9 mouse cellular contexts compared by ENCODE assay signal in the genomic region with DNA sequence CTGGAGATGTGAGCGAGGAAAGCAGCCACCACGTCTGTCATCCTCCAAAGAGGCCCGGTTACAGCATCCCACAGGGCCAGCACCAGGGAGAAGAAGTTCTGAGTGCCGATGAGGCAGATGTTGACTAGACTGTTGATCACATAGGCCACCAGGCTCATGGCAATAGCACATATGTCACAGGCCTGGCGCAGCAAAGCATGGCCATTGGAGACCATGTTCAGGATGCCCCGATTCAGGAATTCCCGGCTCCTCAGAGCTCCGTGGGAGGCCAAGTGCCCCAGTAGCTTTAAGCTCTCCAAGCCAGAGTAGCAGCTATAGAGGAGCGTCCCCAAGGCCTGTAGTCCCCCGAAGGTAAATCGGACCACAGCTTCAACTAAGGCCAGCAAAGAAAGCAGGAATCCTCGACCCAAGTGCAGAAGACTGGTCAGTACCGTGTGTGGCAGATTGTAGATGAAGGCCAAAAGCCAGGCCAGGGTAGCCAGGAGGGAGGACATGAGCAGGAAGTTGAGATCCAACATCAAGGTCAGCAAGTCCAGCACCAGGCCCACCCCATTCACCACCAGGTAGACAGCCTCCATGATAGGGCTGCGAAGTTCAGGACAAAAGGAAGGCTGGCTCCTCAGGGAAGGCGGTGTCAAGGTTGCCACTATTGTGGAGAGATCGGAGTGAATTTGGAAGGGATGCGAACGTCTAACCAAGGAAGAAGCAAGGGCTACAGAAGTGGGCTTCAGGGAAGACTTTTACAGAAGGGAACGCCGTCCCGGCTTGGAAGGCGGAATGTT. TPM values are rescaled to one million over a fixed set of nuclear protein-coding genes. Genes with fewer than 3 reads are reported as not detected.
DNase-seq lines count a peak whose midpoint lies in the region; ATAC-seq and TF ChIP-seq lines count a peak whose summit lies in the region.
"Not testable (repeated sequence)": the region's sequence is repeated elsewhere in the genome, so short reads cannot be mapped to it uniquely, and the experiment has no call there.
"Had no signal": no experiment of that assay in that cellular context is flagged by ENCODE, and none has a peak within 500 bp of the region (broad histone marks: within the 10 kb centered on the region; RNA-seq: fewer than 3 reads in every experiment).

A gene (minus strand): TSS at position 731 of the 782 bp plus-strand sequence.

- not testable (repeated sequence) for TF ChIP-seq POLR2A in ES-Bruce4 (IDR thresholded peaks at IDR 0.05; ENCODE audit: insufficient read depth, low read length); thymus, adult 2 months (IDR thresholded peaks at IDR 0.05; ENCODE audit: control insufficient read depth, extremely low read depth, insufficient read depth, low read length, poor library complexity)

- not testable (repeated sequence) for TF ChIP-seq EP300 in ES-Bruce4 (IDR thresholded peaks at IDR 0.05; ENCODE audit: insufficient read depth, low read depth, low read length)

- not testable (repeated sequence) for H3K27ac ChIP-seq in ES-Bruce4 (ENCODE audit: insufficient read depth, low read length); hindbrain, postnatal 0 days; liver, embryonic 11.5 days (ENCODE audit: low read depth, low read length); thymus, adult 2 months (ENCODE audit: control insufficient read depth, insufficient read depth, low read length)

- peak within 1 kb of the TSS; percentile 25; the same call in 1 of the 2 replicates for H3K4me3 ChIP-seq in ES-Bruce4 (ENCODE audit: low read depth, low read length)
- H3K4me3 ChIP-seq in hindbrain, postnatal 0 days (ENCODE audit: low read length); liver, embryonic 11.5 days (ENCODE audit: low read depth, low read length); thymus, adult 2 months (ENCODE audit: control insufficient read depth, insufficient read depth, low read length): not testable (repeated sequence)

- not testable (repeated sequence) for H3K36me3 ChIP-seq in ES-Bruce4 (ENCODE audit: control insufficient read depth, insufficient read depth, low read length, poor library complexity, severe bottlenecking); hindbrain, postnatal 0 days (ENCODE audit: insufficient read depth, low read length); liver, embryonic 11.5 days (ENCODE audit: control insufficient read depth, insufficient read depth, low read length); thymus, adult 2 months (ENCODE audit: control insufficient read depth, insufficient read depth, low read length)

- not testable (repeated sequence) for H3K4me1 ChIP-seq in ES-Bruce4 (ENCODE audit: control insufficient read depth, insufficient read depth, low read length); hindbrain, postnatal 0 days (ENCODE audit: insufficient read depth, low read length); liver, embryonic 11.5 days (replicated peaks; ENCODE audit: control insufficient read depth, insufficient read depth, low read length); thymus, adult 2 months (replicated peaks; ENCODE audit: control insufficient read depth, insufficient read depth, low read length)

- not testable (repeated sequence) for H3K4me2 ChIP-seq in hindbrain, postnatal 0 days (ENCODE audit: low read depth, low read length); liver, embryonic 11.5 days

- H3K9me3 ChIP-seq in ES-Bruce4 (replicated peaks; ENCODE audit: control insufficient read depth, insufficient read depth, low read length, poor library complexity, severe bottlenecking); hindbrain, postnatal 0 days (ENCODE audit: low read length); liver, embryonic 11.5 days (ENCODE audit: control insufficient read depth, low read length): not testable (repeated sequence)

- not testable (repeated sequence) for TF ChIP-seq CTCF in ES-Bruce4 (IDR thresholded peaks at IDR 0.05; ENCODE audit: low read depth, low read length); hindbrain, postnatal 0 days (IDR thresholded peaks at IDR 0.05; ENCODE audit: low read depth); thymus, adult 2 months (IDR thresholded peaks at IDR 0.05; ENCODE audit: borderline replicate concordance, control insufficient read depth, extremely low read depth, insufficient read depth, low read length, poor library complexity)

- H3K27me3 ChIP-seq in ES-Bruce4 (ENCODE audit: control insufficient read depth, insufficient read depth, low read length, poor library complexity, severe bottlenecking); hindbrain, postnatal 0 days (ENCODE audit: insufficient read depth, low read length); liver, embryonic 11.5 days (replicated peaks; ENCODE audit: control insufficient read depth, insufficient read depth, low read length); thymus, adult 2 months (ENCODE audit: control insufficient read depth, insufficient read depth, low read length): not testable (repeated sequence)

- DNase-seq in adrenal gland, postnatal 4 days (ENCODE audit: low spot score in 2 of 2); hindbrain, postnatal 0 days (ENCODE audit: low spot score); liver, embryonic 11.5 days (ENCODE audit: low spot score); thymus, adult 2 months: not testable (repeated sequence)

- 89% methylated on average over 16 of the region's 22 CpGs for WGBS in hindbrain, postnatal 0 days
- WGBS in liver, embryonic 11.5 days, result 94% methylated on average over 18 of the region's 22 CpGs
- 96% methylated on average over 18 of the region's 22 CpGs for WGBS in thymus, adult 2 months

- not testable (repeated sequence) for H3K9ac ChIP-seq in ES-Bruce4 (ENCODE audit: low read depth, poor library complexity, severe bottlenecking); hindbrain, postnatal 0 days (replicated peaks; ENCODE audit: low read length); liver, embryonic 11.5 days (ENCODE audit: low read depth, low read length)

- ATAC-seq in erythroblast, adult 5-6 weeks (replicated peaks; ENCODE audit: low FRiP score, poor library complexity, severe bottlenecking), result peak; percentile 70
- ATAC-seq in granulocyte monocyte progenitor cell, adult 5-6 weeks (replicated peaks; ENCODE audit: poor library complexity, severe bottlenecking), result peak; percentile 20; the same call in 1 of the 2 replicates
- 0 out of 2 replicates have a peak, but pooled peaks have one; percentile 27 for ATAC-seq in hindbrain, postnatal 0 days
- 0 out of 2 replicates have a peak, but pooled peaks have one; percentile 26 for ATAC-seq in liver, embryonic 11.5 days (replicated peaks; ENCODE audit: low FRiP score)
- ATAC-seq in monocyte, adult 5-6 weeks (replicated peaks; ENCODE audit: insufficient number of reproducible peaks, low FRiP score, low TSS enrichment, poor library complexity, severe bottlenecking), result 0 out of 2 replicates have a peak, but pooled peaks have one; percentile 15

RNA-seq across cellular contexts. Expression of the gene that starts here (rescaled TPM):
- polyA plus RNA-seq in ES-Bruce4 (2011; ENCODE audit: insufficient read depth, insufficient read length, low read depth, missing spikeins), result 6.9 and 8.4 TPM in 2 replicates
- 10 to 100 TPM; 10.2 to 10.6 TPM for total RNA-seq in adrenal gland, postnatal 4 days (2021)
- total RNA-seq in erythroblast, adult 5-6 weeks (2015; ENCODE audit: low replicate concordance), result not detected in 2 replicates
- total RNA-seq in erythroblast, adult 5-6 weeks (2017; ENCODE audit: low replicate concordance), result not detected in 2 replicates
- 0.60 TPM in 1 of 2 replicates, not detected in the other for total RNA-seq in granulocyte monocyte progenitor cell, adult 5-6 weeks (2014; fragmentation: Nextera tagmentation)
- total RNA-seq in granulocyte monocyte progenitor cell, adult 5-6 weeks (2017), result not detected in 2 replicates
- total RNA-seq in hindbrain, postnatal 0 days (2014; rRNA removed), result not detected in 2 replicates
- 0.21 and 0.29 TPM in 2 replicates for polyA plus RNA-seq in hindbrain, postnatal 0 days (2015; fragmentation: Nextera tagmentation; extraction: Ambion mirVana)
- polyA plus RNA-seq in liver, embryonic 11.5 days (2014; fragmentation: Nextera tagmentation; extraction: Ambion mirVana), result 0.12 and 0.23 TPM in 2 replicates
- not detected in 3 replicates for total RNA-seq in monocyte, adult 5-6 weeks (2017)
- polyA plus RNA-seq in thymus, adult 2 months (2012; rRNA removed), result 0.18 and 11.9 TPM in 2 replicates
- total RNA-seq: forebrain, postnatal 0 days had no signal

Comparison
In these comparisons a context has a peak if more than half of its experiments do, and no peak if none do; other contexts are left out.
1. RNA of the gene that starts here (total RNA-seq): 10.2 to 10.6 TPM in adrenal gland, postnatal 4 days; 0.60 TPM in granulocyte monocyte progenitor cell, adult 5-6 weeks, not detected in erythroblast, adult 5-6 weeks, not detected in hindbrain, postnatal 0 days and not detected in monocyte, adult 5-6 weeks; every median in the first group is over 4 times any median in the second.
2. Peak in ATAC-seq in erythroblast, adult 5-6 weeks; RNA of the gene not detected or under 1 TPM.
3. Peak in ATAC-seq in granulocyte monocyte progenitor cell, adult 5-6 weeks; RNA of the gene not detected or under 1 TPM.
4. Peak in ATAC-seq in hindbrain, postnatal 0 days; RNA of the gene not detected or under 1 TPM.
5. Peak in ATAC-seq in liver, embryonic 11.5 days; RNA of the gene not detected or under 1 TPM.
6. Peak in ATAC-seq in monocyte, adult 5-6 weeks; RNA of the gene not detected or under 1 TPM.
7. ATAC-seq: peak in every context shown above with its lines; median percentile 70 in erythroblast, adult 5-6 weeks; 27 in hindbrain, postnatal 0 days; 26 in liver, embryonic 11.5 days; 20 in granulocyte monocyte progenitor cell, adult 5-6 weeks; 15 in monocyte, adult 5-6 weeks.